Mouse (Mus musculus) CH12F3 (cell line): ENCODE measurements at regions not wholly inside any gene's neighbourhood (a gene's known extent, or its start where the extent isn't known, plus 50 kb on each side); places are given as distances from the start of the nearest gene placed in this dataset.

Experiments used
- in situ Hi-C: fragments of 300-500 bp; cut with MboI; formaldehyde crosslinking; loops from 2 replicates; pipeline ENCODE4 v1.14.3; 2020; ENCODE audit warnings: low sequenced_read_pairs

GRCm38 (mm10) chr15:63400445-63400844 lies 444.5 kb downstream of the Gsdmc2 start:
- in situ Hi-C loops: no loop called here

DNA sequence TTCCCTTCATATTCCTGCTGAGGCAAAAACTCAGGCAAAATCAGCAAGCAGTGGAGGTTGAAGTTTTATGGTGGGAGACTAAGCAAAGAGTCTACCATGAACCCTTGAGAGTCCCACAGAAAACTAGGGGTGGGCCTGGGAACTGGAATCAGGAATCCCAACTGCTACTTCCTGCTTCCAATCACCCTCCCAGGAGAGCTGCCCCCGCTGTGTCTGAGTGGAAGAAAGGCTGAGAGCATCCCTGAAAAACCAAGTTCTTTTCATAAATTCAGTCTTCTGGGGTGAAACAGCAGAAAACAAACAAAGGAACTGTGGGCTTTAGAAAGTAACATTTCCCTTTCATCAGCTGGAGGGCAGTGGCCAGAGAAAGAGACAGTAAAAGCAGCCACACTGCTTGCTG lies 445.0 kb downstream of the Gsdmc2 start:
- in situ Hi-C loops: no loop called here

DNA sequence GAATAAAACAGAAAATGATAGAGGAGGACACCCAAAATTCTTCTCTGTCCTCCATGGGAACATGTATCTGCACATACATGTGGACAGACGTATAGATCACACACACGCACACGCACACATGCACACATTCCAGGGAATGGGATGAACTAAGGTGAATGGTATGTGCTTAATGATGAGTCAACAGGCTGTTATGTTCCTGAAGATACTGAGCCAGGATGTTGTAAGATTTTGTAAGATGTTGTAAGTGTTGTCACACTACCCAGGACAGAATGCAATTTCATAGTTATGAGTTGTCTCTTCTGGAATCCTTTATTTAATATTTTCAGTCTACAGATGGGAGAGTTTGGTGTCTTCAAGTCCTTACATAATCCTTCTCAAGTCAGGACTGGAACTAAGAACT lies 447.5 kb downstream of the Gsdmc2 start:
- in situ Hi-C loops: no loop called here

DNA sequence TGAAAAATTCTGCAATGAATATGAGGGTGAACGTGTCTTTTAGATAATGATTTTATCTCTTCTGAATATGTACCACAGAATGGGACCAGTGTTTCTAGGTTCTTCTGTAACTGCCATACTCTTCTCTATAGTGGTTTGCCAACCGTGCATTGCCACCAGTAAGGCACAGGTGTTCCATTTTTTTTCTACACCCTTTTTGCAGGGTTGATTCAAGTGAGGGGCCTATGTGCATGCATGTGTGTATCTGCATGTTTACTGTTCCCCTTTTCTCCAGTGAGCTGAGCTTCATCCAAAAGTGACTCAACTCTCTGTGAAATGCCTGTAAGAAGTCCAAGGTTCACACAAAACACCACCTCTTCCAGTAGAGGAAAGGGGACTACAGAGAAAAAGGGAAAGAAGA lies 467.7 kb downstream of the Gsdmc2 start:
- in situ Hi-C loops: no loop called here

- in situ Hi-C loops: no loop called here
These were observed 473.5 kb downstream of the Gsdmc2 start for GRCm38 (mm10) chr15:63371328-63372023.

DNA sequence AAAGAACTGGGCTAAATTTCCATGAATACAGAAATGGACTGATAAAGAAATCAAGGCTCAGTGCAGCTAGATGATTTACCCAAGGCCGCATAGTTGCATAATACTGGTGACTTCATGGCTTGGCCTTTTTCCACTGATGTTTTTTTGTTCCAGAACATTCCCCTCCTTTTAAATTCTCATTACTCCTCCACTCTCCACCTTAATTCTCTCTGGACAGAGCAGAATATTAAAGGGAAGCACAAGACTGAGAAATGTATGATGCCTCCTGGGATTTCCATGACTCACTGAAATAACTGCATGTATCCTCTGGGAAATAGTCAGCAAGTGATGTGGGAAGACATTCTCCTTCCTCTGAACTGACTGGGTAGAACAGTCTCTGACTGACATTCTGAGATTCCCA lies 480.5 kb downstream of the Gsdmc2 start:
- in situ Hi-C loops: no loop called here

DNA sequence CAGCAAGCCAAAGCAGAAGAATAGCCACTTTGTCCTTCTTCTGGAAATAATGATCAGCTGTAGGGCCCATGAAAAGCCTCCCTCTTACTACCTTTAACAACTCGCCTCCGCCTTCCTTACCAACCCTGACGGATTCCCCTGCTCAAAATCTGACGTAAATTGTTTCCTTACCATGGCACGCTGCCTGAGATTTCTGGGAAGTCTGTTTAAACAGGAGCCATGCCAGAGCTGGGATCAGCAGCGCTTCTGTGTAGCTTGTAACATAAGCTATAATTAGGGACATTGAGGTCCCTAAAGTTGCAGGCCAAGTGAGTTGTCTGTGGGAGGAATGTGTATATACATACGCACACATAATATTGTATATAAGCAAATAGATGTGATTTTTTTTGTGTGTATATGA lies 484.6 kb downstream of the Gsdmc2 start:
- in situ Hi-C loops: no loop called here

DNA sequence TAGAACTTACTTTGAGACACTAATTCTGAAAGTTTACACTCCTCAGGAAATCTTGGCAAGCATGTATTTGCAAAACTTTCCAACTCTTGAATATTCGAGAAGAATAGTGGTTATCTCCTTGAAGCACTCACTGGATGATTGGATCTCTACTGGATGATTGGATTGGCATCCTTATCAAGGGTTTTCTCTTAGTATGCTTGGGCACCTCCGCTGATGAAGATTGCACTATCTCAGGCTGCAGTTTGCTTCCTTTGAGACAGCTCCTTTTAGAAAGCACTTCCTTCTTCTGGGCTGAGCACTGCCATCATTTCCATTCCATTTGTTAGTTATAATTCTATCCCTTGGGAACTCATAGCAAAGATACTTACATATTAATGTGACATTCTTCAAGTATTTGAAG lies 503.2 kb downstream of the Gsdmc2 start:
- in situ Hi-C loops: no loop called here

GRCm38 (mm10) chr15:63340322-63341060 lies 504.5 kb downstream of the Gsdmc2 start:
- in situ Hi-C loops: no loop called here

DNA sequence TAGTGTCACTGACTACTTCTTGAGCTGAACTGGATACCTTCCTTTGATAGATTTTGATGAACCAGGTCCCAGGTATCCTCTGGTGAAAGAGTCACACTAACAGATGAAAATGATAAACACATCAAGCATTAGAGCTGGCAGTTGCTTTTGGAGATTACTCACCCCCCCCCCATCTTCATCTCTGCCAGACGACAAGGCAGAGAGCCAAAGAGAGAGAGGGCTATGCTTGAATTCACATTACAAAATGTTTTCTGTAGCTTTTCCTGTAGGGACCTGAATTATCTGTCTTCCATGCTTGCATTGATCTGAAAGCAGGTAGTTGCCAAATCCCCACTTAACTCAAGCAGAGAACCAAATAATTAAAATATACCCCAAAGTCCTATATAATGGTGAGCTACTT lies 525.3 kb downstream of the Gsdmc2 start:
- in situ Hi-C loops: no loop called here

DNA sequence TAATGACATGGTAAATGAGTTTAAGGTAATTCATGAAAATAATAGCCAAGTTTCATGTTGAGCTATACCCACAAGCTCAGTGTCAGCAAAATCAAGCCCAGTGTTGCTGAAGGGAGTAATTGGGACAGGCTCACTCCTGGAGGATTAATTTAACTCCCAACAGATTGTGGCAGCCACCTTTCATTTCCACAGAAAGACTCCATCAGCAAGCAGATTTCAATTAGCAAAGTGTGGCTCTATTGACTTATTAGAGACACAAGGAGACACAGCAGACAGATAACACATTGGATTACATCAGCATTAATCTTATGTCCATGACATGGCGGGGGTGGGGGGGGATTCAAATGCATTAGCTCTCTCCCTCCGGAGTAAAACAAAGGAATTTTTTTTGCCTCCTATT lies 534.6 kb downstream of the Gsdmc2 start:
- in situ Hi-C loops: no loop called here

DNA sequence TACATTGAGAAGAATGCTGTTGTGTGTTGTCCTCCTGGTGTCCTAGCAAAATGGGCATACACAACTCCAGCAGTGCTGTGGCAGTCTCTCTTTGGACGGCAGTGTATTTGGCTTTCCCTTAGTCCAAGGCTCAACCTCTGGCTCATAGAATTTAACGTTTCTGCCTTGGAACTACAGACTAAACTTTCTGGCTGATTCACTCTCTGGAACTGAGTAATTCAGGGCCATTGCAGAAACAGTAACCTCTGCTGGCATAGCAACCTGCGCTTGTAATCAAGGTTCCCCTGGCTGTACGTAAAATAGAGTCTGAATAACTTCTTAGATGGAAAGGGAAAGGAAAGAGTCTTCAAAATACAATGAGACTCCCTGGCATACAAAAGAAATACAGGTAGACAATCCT lies 545.7 kb downstream of the Gsdmc2 start:
- in situ Hi-C loops: no loop called here

GRCm38 (mm10) chr15:63288534-63288933 lies 556.4 kb downstream of the Gsdmc2 start:
- in situ Hi-C loops: no loop called here

DNA sequence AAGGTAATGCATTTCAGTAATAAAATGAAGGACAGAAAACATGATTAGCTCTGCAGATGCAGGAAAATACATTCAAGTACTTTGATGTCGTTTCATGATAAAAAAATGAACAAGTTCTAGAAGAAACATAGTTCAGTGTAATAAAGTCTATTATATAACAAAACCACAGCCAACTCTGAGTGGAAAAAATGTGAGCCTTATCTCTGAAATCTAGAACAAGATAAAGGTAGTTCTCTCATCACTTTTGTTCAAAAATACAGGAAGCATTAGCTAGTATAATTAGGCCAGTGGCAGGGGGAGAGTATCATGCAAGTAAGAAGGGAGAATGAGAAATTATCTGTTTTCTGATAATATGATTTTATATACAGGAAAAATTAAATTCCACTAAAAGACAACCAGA lies 559.0 kb downstream of the Gsdmc2 start:
- in situ Hi-C loops: no loop called here

DNA sequence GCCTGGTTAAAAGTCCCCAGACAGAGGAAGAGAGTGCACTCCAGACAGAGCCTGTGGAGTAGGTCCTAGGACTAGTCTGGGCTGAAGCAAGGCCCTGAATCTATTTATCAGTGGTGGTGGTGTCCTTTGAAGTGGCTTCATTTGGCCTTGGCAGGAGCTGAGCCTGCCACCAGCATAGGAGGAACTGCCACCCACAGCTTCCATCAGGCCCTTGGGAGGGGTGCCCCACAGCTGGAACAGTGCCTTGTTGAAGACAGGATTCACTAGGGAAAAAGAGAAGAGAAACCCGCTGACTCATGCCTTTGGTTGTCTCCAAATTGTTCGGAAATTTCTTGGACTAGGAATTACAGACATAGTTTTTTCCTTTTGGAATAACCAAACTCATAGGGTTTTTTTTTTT lies 574.6 kb downstream of the Gsdmc2 start:
- in situ Hi-C loops: no loop called here

DNA sequence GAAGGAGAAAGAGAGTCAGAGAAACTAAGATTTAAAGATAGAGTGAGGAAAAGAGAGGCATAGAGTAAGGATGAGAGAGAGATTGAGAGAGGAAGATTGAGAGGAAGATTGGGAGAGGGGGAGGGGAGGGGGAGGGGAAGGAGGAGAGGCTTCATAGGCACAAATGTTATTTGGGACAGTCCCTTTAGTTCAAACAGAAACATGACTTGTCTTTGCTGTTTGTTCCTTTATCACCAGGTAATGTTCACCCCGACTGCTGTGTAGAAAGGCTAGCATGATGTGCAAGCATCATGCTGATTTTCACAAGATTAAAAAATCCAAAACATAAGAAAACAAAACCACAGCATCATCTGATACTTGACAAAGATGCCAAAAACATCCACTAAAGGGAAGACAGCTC lies 579.1 kb downstream of the Gsdmc2 start:
- in situ Hi-C loops: no loop called here

GRCm38 (mm10) chr15:63255736-63256135 lies 589.2 kb downstream of the Gsdmc2 start:
- in situ Hi-C loops: no loop called here

- in situ Hi-C loops: no loop called here
These were observed 592.1 kb downstream of the Gsdmc2 start for GRCm38 (mm10) chr15:63252781-63253340.

- in situ Hi-C loops: no loop called here
These were observed 606.4 kb downstream of the Gsdmc2 start for GRCm38 (mm10) chr15:63238601-63239000.

DNA sequence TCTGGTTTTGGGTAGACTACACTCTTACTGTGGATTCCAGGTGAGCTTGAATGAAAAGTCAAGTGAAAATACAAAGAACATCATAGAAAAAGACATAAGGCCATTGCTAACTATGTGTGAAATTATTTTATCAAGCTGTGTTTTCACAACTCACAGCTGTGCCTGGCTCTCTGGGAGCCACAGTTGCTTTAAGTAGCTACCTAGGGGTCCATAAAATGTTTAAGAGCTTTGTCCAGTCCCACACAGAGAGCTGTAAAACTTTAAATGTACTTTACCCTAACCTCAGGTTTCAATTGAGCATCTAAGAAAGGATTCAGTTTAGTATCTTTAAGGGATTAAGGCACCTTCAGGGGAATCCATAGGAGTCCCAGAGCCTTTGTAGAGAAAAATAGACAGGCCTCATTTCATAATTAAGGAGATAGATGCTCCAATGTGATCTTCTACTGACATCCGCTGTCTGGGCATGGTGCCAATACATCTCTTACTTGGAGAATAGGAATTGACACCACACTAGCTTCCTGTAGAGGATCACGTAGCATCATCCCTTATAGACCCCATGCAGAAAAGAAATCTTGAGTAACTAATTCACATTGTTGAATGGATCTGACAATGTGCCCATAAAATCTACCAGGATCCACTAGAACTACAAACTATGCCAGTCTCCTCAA lies 626.5 kb downstream of the Gsdmc2 start:
- in situ Hi-C loops: no loop called here

DNA sequence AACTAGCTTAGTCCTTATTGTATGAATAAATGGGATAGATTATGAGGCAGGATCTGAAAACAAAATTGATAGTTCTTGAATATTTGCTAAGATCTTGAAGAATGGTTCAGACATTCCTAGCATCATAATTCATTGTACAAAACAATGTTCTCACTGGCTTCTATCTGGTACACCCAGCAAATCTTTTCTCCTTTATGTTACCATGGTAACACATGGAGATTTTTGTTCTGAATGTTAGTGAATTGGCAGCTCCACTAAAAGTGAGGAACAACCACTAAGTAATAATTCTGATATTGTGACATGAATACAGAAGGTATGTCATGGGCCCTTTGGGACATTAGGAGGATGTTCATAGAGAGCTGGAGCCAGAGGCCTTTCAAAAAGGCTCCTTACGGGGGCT lies 639.8 kb downstream of the Gsdmc2 start:
- in situ Hi-C loops: no loop called here

- in situ Hi-C loops: no loop called here
These were observed 649.9 kb downstream of the Gsdmc2 start for GRCm38 (mm10) chr15:63195031-63195430.
